Mouse (Mus musculus) adrenal gland, adult 2 months (tissue): ENCODE measurements around the gene Usp21. TPM values are rescaled to one million over a fixed set of nuclear protein-coding genes. Genes with fewer than 3 reads are reported as not detected.

Source experiments
- DNase-seq: peaks from one replicate; pipeline ENCODE4 v3.0.0; 2021
- polyA plus RNA-seq: library from polyadenylated mRNA; depleted of rRNA; stranded (reverse); fragments of >200 nt; gene quantifications from 2 replicates; pipeline ENCODE4 v1.2.3, GENCODE M21; 2012
- total RNA-seq, 2 experiments: library from RNA; stranded (reverse); gene quantifications; 2 replicates each; pipeline ENCODE4 v1.2.3; 2021

Gene Usp21
- total and polyA plus RNA-seq, 3 experiments, result 37.5 to 61.3 (median 44.9) TPM

DNA sequence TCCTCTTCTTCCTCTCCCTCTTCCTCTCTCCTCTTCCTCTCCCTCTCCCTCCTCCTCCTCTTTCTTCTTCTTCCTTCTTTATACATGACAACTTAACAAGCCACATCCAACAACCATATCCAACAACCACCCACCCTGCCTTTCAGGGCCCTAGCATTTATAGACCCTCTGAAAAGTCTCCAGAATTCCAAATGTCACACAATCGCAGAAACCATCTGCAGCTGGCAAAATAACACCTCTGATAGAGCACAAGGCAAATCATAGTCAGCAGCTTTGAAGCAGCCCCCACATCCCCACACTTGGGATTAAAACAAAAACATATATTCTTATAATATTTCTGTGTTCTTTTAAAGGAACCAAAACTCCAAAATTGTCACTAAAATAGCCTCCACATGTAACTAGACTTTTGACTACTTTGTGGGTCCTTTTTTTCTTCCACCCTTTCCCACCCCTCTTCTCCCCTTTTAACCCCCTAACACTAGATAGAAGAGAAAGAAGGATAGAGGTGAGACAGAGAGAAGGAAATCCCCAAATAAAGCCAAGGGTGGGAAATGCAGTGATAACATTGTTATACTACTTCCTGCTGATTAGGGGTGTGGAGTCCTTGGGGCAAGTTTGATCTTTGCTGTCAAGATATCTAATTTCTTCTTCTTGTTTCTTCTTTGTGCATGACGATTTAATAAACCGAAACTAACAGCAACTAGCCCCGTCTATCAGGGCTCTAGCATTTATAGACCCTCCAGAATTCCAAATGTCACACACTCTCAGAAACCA is 21.6 kb downstream of the Usp21 start:
- DNase-seq, result no peak

GRCm38 (mm10) chr1:171263666-171264461 is 23.9 kb downstream of the Usp21 start:
- DNase-seq, result no peak

GRCm38 (mm10) chr1:171263185-171263611 is 24.6 kb downstream of the Usp21 start:
- DNase-seq, result peak; percentile 22

- DNase-seq, result peak; percentile 75
These were observed 25.1 kb downstream of the Usp21 start for GRCm38 (mm10) chr1:171262594-171263130.

- peak; percentile 62 for DNase-seq
These were observed 27.5 kb downstream of the Usp21 start for GRCm38 (mm10) chr1:171260316-171260715.

DNA sequence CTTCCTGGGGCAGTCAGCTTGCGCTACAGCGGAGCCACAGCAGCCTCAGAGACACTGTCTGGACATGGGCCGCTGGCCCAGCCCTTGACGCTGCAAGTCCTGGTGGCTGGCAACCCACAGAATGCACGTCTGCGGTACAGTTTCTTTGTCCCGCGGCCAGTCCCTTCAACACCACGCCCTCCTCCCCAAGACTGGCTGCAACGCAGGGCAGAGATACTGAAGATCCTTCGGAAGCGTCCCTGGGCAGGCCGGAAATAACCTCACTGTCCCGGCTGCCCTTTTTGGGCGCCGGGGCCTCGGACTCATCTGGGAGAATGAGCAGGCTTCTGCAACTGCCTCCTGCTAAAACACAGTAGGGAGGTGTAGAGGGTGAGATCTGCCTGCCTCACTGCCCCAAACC is 28.9 kb downstream of the Usp21 start:
- DNase-seq, result peak; percentile 7

DNA sequence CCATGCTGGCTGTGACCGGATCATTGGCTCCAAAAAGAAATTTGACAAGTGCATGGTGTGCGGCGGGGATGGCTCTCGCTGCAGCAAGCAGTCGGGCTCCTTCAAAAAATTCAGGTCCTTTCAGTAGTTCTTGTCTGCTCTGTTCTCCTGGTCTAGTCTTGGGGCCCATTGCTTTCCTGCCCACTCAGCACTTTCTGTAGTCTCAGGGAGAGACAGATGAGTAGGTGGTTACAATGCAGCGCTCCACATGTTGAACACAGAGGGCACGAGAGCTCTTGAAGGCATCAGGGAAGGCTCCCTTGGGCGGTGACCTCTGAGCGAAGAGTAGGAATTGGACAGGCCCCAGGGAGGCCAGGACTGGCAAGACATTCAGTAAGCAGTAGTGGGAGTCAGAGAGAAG is 30.0 kb downstream of the Usp21 start:
- no peak for DNase-seq

- peak; percentile 69 for DNase-seq
These were observed 30.7 kb downstream of the Usp21 start for GRCm38 (mm10) chr1:171256937-171257548.

DNA sequence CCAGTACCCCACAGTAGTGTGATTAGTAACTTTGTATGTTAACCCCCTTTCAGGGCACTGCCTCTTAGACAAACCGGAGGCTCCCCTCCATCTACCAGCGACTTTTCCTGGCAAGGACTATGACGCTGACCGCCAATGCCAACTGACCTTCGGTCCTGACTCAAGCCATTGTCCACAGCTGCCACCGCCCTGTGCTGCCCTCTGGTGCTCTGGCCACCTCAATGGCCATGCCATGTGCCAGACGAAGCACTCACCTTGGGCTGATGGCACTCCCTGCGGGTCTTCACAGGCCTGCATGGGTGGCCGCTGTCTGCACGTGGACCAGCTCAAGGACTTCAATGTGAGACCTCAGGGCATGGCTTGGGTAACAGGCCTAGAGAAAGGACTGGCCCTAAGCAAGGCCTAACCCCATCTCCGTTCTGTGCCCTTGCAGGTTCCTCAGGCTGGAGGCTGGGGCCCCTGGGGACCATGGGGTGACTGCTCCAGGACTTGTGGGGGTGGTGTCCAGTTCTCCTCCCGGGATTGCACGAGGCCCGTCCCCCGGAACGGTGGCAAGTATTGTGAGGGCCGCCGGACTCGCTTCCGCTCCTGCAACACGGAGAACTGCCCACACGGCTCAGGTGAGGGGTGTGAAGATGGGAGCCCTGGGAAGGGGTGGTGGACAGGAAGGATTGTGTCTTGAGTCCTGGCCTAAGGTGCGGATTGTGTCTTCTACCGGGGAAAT is 31.5 kb downstream of the Usp21 start:
- peak; percentile 84 for DNase-seq

DNA sequence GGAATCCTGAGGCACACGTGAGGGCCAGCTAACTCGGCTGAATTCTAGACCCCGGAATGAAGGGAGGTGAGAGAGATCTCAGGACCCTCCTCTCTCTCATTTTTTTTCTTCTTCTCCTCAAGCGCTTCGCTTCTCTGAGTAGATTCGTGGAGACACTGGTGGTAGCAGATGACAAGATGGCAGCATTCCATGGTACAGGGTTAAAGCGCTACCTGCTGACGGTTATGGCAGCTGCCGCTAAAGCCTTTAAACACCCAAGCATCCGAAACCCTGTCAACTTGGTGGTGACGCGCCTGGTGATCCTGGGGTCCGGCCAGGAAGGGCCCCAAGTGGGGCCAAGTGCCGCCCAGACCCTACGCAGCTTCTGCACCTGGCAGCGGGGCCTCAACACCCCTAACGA is 35.4 kb downstream of the Usp21 start:
- no peak for DNase-seq

GRCm38 (mm10) chr1:171251594-171252324 is 36.0 kb downstream of the Usp21 start:
- peak; percentile 38 for DNase-seq

DNA sequence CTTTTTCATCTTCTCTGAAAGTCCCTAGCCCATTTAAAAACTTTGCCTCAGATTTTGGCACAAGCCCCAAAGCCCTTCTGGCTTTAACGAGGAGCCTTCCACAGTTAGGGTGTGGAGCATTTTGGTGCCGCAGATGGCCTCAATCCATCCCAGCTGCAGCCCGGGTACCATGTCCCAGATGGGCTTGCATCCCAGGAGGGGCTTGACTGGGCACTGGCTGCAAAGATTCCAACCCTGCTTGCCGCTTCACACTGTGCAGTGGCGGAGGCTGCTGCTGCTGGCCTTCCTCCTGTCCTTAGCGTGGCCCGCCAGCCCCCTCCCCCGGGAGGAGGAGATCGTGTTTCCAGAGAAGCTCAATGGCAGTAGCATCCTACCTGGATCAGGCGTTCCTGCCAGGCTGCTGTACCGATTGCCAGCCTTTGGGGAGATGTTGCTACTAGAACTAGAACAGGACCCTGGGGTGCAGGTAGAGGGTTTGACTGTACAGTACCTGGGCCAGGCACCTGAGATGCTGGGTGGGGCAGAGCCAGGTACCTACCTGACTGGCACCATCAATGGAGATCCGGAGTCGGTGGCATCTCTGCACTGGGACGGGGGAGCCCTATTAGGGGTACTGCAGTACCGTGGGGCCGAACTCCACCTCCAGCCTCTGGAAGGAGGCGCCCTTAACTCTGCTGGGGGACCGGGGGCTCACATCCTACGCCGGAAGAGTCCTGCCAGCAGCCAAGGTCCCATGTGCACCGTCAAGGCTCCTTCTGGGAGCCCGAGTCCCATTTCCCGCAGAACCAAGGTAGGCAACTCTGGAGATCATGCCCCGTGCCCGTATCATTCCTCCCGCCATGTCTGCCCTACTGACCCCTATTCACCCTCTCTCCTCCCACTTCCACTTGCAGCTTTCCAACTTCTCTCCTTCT is 36.9 kb downstream of the Usp21 start, which contains the start of gene Ndufs2:
TSS of gene Ndufs2 (minus strand) at position 709 of the 914 bp plus-strand sequence.
- DNase-seq, result peak; percentile 6

DNA sequence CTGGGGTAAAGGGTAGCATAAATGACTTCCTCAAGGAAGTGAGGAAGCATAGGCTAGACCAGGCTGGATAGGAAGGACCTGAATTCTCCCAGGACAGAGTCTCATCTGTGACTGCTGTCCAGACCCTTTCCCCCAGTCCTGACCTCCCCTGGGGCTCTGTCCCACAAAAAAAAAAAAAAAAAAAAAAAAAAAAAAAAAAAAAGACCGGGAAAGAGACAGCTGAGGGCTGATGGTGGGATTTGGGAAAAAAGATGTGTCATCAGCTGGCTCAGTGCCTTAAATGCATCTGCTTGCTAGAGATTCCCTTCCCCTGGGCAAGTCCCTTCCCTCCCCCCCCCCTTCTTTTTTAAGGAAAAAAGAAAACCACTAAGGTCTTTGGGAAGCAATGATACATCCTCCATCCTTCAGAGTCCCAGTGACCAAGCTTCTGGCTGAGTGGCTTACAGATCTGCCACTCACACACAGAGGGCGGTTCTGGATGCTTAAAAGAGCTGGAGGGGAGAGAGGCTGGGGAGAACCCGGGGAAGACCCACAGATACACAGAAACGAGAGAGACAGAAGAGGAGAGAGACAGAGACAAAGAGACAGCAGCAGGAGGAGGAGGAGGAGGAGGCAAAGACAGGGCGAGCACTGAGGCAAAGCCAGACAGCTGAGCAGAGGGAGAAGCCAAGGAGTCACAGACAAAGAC is 37.7 kb downstream of the Usp21 start, which contains the start of gene Adamts4:
TSS of gene Adamts4 (plus strand) at position 509 of the 688 bp plus-strand sequence.
- peak; percentile 43 for DNase-seq

- peak; percentile 23 for DNase-seq
These were observed 39.2 kb downstream of the Usp21 start for GRCm38 (mm10) chr1:171248386-171249226.

GRCm38 (mm10) chr1:171247916-171248315 is 39.9 kb downstream of the Usp21 start:
- peak; percentile 35 for DNase-seq

- DNase-seq, result no peak
These were observed 40.3 kb downstream of the Usp21 start for GRCm38 (mm10) chr1:171247453-171247841.

DNA sequence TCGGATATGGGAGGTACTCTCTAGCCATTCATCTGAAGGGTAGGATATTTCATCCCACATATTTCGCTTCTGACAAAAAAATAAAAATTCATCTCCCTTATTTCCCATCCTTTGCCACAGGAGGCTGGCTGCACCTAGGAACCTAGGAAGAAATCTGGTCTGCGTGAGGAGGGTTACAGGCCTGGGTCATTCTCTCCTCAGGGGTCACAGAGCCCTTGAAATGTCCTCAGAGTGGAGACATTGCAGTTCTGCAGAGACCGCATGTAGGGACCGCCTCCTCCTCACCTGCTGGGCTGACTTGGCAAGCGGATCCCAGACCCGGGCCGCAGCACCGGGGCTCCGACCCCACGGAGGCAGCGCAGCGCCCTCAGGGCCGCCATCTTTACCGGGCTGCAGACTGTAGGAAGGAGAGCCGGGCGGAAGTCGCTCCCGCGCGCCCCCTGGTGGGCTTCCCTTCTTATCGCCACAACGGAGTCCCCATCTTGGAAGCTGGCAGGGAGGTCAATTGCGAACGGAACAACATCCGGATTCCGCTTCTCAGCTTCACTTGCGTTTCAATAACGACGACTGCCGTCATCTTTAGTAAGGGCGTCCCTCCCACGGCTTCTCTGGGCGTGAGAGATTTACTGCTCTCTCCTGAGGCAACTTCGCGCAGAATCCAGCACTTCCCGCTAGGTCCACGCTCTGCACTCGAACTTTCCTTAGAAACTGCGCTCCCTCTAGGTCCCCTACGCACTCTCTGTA is 40.9 kb downstream of the Usp21 start:
- peak; percentile 98 for DNase-seq
